Mouse (Mus musculus) small intestine, adult 2 months (tissue): ENCODE data around the gene Rab1a.

Experiments
- CTCF ChIP-seq: fragments of 200-500 bp; IDR thresholded peaks from 2 replicates; pipeline ENCODE4 v1.5.1; 2012; ENCODE audit warnings: low read depth, mild to moderate bottlenecking, control low read depth, inconsistent platforms, low read length, moderate library complexity, mixed read lengths; ENCODE audit not compliant: insufficient replicate concordance, insufficient read length; ENCODE audit errors: extremely low read depth
- POLR2A ChIP-seq: fragments of 200-500 bp; IDR thresholded peaks from 2 replicates; pipeline ENCODE4 v1.6.1; 2012; ENCODE audit warnings: low read depth, mild to moderate bottlenecking, control low read depth, inconsistent platforms, low read length, moderate library complexity

GRCm38 (mm10) chr11:20187271-20187670 lies 14.0 kb upstream of the Rab1a start:
- no peak for TF ChIP-seq POLR2A
- no peak for TF ChIP-seq CTCF
